Mouse (Mus musculus): ENCODE data around the gene Pde4b.

The Pde4b gene

DNA sequence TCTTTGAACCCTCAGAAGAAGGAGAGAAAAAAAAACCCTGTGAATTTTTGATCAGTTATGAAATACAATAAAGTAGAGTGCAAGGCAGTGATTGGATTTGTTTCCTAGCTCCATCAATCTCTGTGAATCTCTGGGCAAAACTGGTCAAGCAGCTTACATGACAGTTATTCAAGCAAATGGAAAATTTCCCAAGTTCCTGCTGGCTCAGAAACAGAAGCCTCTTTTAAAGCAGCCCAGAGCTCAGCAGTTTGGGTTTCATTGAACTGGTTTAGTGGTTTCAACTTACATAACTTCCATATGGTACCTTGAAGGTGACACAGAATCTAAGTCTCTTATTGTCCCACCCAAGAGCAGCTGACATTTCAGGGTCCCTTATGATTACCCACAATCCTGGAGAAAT, 210.2 kb downstream of the Pde4b start:
- no peak for DNase-seq

- no peak for DNase-seq
These were observed 215.2 kb downstream of the Pde4b start for GRCm38 (mm10) chr4:102302568-102302967.

DNA sequence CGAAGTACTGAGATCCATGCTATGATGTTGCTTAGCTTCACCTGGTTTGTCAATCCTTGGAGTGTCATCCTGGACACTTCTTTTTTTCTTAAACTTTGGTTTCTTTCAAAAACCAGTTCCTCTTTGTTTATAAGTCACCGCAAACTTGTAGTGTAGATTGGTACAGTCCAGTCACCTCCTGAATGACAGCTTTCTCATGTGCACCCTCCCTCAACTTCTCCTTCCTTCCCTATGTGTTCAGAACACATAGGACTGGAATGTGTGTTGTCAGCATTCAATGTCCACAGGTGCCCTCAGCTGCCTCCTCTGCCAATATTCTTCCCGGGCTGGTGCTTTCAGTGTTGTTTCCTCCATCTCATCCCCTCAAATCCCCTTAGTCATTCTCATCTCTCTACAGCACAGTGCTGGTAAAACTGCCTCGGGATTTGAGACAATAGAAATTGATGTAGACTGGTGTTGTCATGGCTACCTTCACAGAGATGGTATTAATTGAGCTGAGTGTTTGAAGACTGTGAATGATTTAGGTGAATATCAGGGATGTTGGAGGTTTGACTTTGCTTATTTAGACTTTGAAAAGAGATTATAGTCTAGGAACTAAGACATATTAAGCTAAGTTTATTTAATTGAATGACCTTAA, 220.4 kb downstream of the Pde4b start:
- no peak for DNase-seq

GRCm38 (mm10) chr4:102310630-102311029, 223.3 kb downstream of the Pde4b start:
- DNase-seq = no peak

- DNase-seq = no peak
These were observed 228.7 kb downstream of the Pde4b start for GRCm38 (mm10) chr4:102316011-102316410.

DNA sequence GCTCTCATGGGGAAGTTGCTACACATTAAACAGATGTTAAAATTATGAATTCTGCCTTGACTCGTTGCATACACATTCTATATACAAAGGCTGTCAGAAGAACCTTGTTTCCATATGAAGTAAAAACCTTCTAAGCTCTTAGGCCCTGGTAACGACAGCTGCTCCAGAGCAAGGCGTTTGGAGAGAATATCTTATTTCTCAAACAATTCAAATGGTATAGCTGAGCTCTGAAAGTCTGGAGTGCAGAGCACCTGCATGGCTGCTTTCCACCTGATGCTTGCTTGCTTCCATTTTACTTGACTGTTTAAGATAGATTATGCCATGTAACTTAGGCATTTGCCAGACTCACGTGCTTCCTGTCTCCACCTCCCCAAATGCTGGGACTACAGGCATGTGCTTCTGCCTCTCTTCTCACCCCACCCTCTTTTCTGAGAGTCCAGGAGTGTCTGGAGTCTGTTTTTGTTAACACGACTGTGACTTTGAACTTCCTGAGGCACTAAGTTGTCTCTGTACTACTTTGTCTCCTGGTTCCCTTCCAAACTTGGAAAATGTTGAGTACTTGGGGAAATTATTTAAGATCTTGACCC, 229.4 kb downstream of the Pde4b start:
- no peak for DNase-seq

DNA sequence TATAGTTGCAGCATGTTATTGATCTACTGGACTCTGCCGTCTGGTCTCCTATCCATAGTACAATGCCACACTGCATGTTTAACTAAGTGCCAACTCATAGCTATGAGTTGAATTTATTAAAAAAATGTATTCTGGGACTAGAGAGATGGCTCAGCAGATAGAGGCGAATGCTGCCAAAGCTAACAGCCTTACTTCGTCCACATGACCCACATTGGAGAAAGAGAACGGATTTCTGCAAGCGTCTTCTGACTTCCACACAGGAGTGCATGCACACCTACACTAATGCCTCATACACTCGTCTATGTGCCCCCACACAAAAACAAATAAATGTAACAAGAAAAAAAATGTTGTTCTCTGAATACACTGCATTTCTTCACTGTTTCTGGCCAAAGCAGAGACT, 231.3 kb downstream of the Pde4b start:
- no peak for DNase-seq

GRCm38 (mm10) chr4:102321340-102321739, 234.0 kb downstream of the Pde4b start:
- DNase-seq = no peak

GRCm38 (mm10) chr4:102332386-102332785, 245.0 kb downstream of the Pde4b start:
- no peak for DNase-seq

GRCm38 (mm10) chr4:102332885-102333284, 245.5 kb downstream of the Pde4b start:
- DNase-seq = no peak

GRCm38 (mm10) chr4:102346911-102347492, 259.7 kb downstream of the Pde4b start:
- no peak for DNase-seq

GRCm38 (mm10) chr4:102351476-102352475, 264.4 kb downstream of the Pde4b start:
- no peak for DNase-seq

DNA sequence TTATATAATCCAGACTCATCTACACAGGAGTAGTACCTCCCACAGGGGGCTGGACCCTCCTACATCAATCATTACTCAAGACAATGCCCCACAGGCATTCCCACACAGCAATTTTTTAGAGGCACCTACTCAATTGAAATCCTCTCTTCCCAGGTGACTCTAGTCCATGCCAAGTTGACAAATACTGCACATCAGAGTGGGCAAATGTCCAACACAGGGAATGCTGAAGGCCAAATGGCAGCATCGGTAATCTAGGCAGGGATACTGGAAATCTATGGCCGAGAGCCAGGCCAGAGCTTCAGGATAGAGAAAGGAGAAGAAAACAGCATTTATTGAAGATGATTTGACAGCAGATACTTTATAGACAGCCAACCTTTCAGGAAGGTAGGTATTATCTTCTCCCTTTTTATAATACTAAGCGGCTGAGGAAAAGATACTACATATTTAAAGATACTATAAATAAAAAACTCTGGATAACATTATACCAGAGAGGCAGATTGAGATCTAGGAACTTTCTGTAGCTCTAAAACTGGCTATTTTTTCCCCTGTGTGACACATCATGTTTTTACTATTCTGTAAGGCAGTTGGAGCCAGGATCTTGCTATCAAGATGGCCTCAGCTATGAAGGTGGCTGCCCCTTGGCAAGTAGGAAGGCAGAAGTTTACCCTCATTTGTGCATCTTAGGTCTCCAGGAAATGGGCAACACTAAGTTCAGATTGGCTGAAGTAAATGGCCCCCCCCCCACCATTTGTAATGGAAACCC, 266.5 kb downstream of the Pde4b start:
- no peak for DNase-seq

- DNase-seq = no peak
These were observed 280.9 kb downstream of the Pde4b start for GRCm38 (mm10) chr4:102368105-102368735.

- DNase-seq = no peak
These were observed 287.3 kb downstream of the Pde4b start for GRCm38 (mm10) chr4:102374614-102375013.

DNA sequence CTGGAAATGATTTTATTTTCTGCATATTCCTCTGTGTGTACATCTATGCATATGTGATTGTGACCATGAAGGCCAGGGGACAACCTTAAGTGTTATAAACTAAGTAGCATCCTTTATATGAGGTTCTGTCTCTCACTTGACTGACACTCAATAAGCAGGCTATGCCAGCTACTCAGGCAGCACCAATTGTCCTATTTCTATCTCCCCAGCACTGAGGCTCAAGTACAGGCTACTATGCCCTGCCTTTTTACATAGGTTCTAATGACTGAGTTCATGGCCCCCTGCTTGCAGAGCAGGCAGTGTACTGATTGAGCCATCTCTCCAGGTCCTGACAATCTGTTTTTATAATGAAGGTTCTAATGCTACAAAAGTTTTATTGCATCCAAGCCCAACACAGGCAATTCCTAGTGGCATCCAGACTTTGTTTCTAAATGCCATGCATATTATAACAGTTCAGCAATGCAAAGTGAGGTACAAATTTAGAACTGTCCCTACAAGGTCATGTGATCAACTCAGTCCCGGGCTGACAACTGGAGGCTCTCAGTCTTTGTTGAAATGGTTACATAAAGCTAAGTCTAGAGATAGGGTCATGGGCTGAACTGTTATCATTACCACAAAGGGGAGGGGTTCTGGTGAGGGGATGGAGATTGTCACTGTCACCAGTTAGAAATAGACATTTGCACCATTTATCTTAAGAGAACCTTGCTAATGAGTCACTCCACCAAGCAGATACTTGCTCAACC, 295.6 kb downstream of the Pde4b start:
- no peak for DNase-seq

DNA sequence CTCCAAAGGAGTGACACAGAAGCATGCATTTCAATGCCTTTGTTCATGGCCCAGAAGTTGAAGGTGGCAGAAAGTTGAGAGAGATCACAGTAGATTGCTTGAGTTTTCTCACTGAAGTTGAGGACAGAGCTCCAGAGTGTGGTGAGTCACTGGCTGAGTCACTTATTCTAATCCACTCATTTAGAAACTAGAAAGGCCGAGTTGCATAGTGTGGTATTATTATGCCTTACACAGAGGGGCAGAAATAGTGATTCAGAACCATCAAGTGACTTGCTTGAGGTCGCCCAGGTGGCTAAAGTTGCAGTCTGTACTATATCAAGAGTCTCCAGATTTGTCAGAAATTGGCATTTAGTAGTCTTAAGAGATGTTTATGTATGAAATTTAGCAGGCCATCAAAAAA, 306.3 kb downstream of the Pde4b start:
- DNase-seq = no peak

DNA sequence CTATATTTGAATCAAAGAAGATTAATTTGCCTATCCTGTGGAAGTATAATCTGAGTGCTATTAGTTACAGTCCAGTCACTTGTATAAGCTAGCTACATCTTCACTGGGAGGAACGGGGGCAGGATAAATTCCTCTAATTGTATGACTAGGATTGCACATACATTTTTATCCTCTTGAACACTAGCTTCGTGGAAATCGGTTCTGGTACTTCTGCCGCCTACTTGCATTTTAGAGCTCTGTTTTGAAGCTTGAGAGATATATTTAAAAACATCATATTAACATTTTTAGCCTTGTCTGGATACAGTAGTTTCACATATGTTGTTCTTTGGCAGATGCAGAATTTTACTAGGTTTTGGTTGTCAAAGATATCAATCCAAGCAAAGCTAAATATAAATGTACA, 310.0 kb downstream of the Pde4b start:
- no peak for DNase-seq

DNA sequence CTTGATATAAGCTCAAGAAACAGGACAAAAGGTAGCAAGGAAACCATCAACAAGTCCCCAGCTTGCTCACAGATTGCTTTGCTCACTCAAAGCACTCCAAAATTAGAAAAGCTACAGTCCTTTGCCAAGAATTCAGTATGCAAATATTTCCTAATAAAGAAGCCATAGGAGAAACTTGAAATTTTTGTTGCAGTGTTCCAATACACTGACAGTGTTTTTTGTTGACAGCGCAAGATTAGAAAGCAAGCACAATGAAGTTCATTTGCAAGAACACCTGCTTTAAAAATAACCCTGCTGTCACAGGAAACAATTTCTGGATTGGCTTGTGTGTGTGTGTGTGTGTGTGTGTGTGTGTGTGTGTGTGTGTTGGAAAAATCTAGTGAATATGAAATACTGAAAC, 311.2 kb downstream of the Pde4b start:
- no peak for DNase-seq

GRCm38 (mm10) chr4:102406848-102407247, 319.5 kb downstream of the Pde4b start:
- no peak for DNase-seq

- no peak for DNase-seq
These were observed 320.8 kb downstream of the Pde4b start for GRCm38 (mm10) chr4:102408132-102408531.
